Mouse (Mus musculus) C3H10T1/2 (cell line): ENCODE results near the gene Ace3. TPM values are rescaled to one million over a fixed set of nuclear protein-coding genes. Genes with fewer than 3 reads are reported as not detected.

Experiments
- polyA plus RNA-seq, 2 experiments: library from polyadenylated mRNA; unstranded; fragments of >200 nt; fragmentation: generic; extraction: Trizol; gene quantifications; one replicate each; pipeline ENCODE4 v1.2.1; 2012; ENCODE audit warnings: missing spikeins in 2 of 2

Gene Ace3
- not detected for polyA plus RNA-seq

GRCm38 (mm10) chr11:105994375-105994774, at the start of gene Ace3:
TSS of gene Ace3 (plus strand) at chr11:105994675.

GRCm38 (mm10) chr11:105952911-105953386, 41.5 kb upstream of the Ace3 start, which contains the start of gene Cyb561:
TSS of gene Cyb561 (minus strand) at chr11:105953336.

GRCm38 (mm10) chr11:105967741-105968574, 26.5 kb upstream of the Ace3 start, which contains the start of gene Ace:
TSS of gene Ace (plus strand) at chr11:105967945.

GRCm38 (mm10) chr11:106007821-106008220, 13.3 kb downstream of the Ace3 start, which contains the start of gene Kcnh6:
TSS of gene Kcnh6 (plus strand) at chr11:106008124.

GRCm38 (mm10) chr11:106036548-106037417, 42.3 kb downstream of the Ace3 start, which contains the start of gene Dcaf7:
TSS of gene Dcaf7 (plus strand) at chr11:106036872.

Other genes with a start within 250 kb of the Ace3 start
- under 1 TPM; 0.14 to 0.15 TPM for gene Cyb561, start 41.3 kb upstream of the Ace3 start, polyA plus RNA-seq
- gene Ace, start 26.7 kb upstream of the Ace3 start, polyA plus RNA-seq: not detected
- not detected for gene Kcnh6, start 13.4 kb downstream of the Ace3 start, polyA plus RNA-seq
- gene Dcaf7, start 42.2 kb downstream of the Ace3 start, polyA plus RNA-seq: 10 to 100 TPM; 17.9 to 41.8 TPM
- 10 to 100 TPM in 1 of 2 experiments, 1 to 10 TPM in 1; 8.3 to 12.9 TPM for gene Taco1, start 71.4 kb downstream of the Ace3 start, polyA plus RNA-seq
- gene Map3k3, start 89.9 kb downstream of the Ace3 start, polyA plus RNA-seq: 10 to 100 TPM in 1 of 2 experiments, 1 to 10 TPM in 1; 9.4 to 26.9 TPM
- gene Gm10840, start 166.2 kb downstream of the Ace3 start, polyA plus RNA-seq: 1 to 10 TPM in 1 of 2 experiments, not detected in 1; 1.1 TPM
- gene Limd2, start 166.2 kb downstream of the Ace3 start, polyA plus RNA-seq: 10 to 100 TPM; 71.9 to 89.6 TPM
- gene Strada, start 207.5 kb downstream of the Ace3 start, polyA plus RNA-seq: 10 to 100 TPM; 15.6 to 21.2 TPM
- gene Ccdc47, start 221.7 kb downstream of the Ace3 start, polyA plus RNA-seq: 10 to 100 TPM in 1 of 2 experiments, 1 to 10 TPM in 1; 3.0 to 18.7 TPM
- 10 to 100 TPM in 1 of 2 experiments, 1 to 10 TPM in 1; 2.8 to 28.5 TPM for gene Ddx42, start 222.3 kb downstream of the Ace3 start, polyA plus RNA-seq